Mouse (Mus musculus) forebrain, embryonic 12.5 days (tissue): Measurements from ENCODE around the gene Ccr10. TPM values are rescaled to one million over a fixed set of nuclear protein-coding genes. Genes with fewer than 3 reads are reported as not detected.

Source experiments
- ATAC-seq: fragments of 200-750 bp; cut with Nextera tagmentation; 2 replicates; pipeline ENCODE4 v1.8.0; 2017; ENCODE audit warnings: moderate TSS enrichment; ENCODE audit not compliant: low FRiP score
- H3K27ac ChIP-seq: fragments of 300-500 bp; sonication (generic); 2 replicates; pipeline ENCODE4 v1.5.1; 2016; ENCODE audit warnings: mild to moderate bottlenecking
- H3K27me3 ChIP-seq: fragments of 300-500 bp; sonication (generic); 2 replicates; pipeline ENCODE4 v1.6.1; 2016; ENCODE audit warnings: mild to moderate bottlenecking
- H3K36me3 ChIP-seq: fragments of 300-500 bp; sonication (generic); replicated peaks from 2 replicates; pipeline ENCODE4 v1.6.1; 2016; ENCODE audit warnings: mild to moderate bottlenecking
- H3K4me1 ChIP-seq: fragments of 300-500 bp; sonication (generic); 2 replicates; pipeline ENCODE4 v1.6.1; 2016
- H3K4me2 ChIP-seq: fragments of 300-500 bp; sonication (generic); 2 replicates; pipeline ENCODE4 v1.6.1; 2016; ENCODE audit warnings: mild to moderate bottlenecking, moderate library complexity
- H3K4me3 ChIP-seq: fragments of 300-500 bp; sonication (generic); replicated peaks from 2 replicates; pipeline ENCODE4 v1.5.1; 2016; ENCODE audit warnings: mild to moderate bottlenecking
- H3K9ac ChIP-seq: fragments of 300-500 bp; sonication (generic); 2 replicates; pipeline ENCODE4 v1.6.1; 2016; ENCODE audit warnings: mild to moderate bottlenecking
- H3K9me3 ChIP-seq: fragments of 300-500 bp; sonication (generic); 2 replicates; pipeline ENCODE4 v1.6.1; 2016
- WGBS: fragments of 180-500 bp; shearing (Covaris S2); methylation state at CpG from one replicate; pipeline ENCODE4 v1.1.7; 2016; 5-methylcytosine and 5-hydroxymethylcytosine counted together
- polyA plus RNA-seq: library from polyadenylated mRNA; unstranded; fragments of >200 nt; fragmentation: Nextera tagmentation; extraction: Ambion mirVana; gene quantifications from 2 replicates; pipeline ENCODE4 v1.2.1, GENCODE M21; 2016

Gene Ccr10
- polyA plus RNA-seq, 1 experiment from 2014 or later, result 0.10 TPM

- Histone ChIP-seq H3K9ac (no peak overlapping the region), H3K27me3 (peaks cover 38% of the 10 kb centered on the region), H3K36me3 (no peaks in the 10 kb centered on the region), H3K4me2 (peak overlapping the region; percentile 68; the same call in 1 of the 2 replicates), H3K9me3 (no peaks in the 10 kb centered on the region), H3K4me1 (peaks cover 14% of the 10 kb centered on the region), H3K4me3 (no peak overlapping the region), H3K27ac (0 out of 2 replicates have a peak overlapping the region, but pooled peaks have one; percentile 78)
- no peak for ATAC-seq
- WGBS, result 72% methylated on average over 6 of the region's 6 CpGs
Measured at GRCm38 (mm10) chr11:101155151-101155550, 20.1 kb downstream of the Ccr10 start.

- Histone ChIP-seq H3K27ac (no peak overlapping the region), H3K27me3 (peaks cover 38% of the 10 kb centered on the region), H3K9me3 (no peaks in the 10 kb centered on the region), H3K4me3 (no peak overlapping the region), H3K36me3 (no peaks in the 10 kb centered on the region), H3K4me2 (no peak overlapping the region), H3K9ac (no peak overlapping the region), H3K4me1 (peaks cover 16% of the 10 kb centered on the region)
- no peak for ATAC-seq
Measured at GRCm38 (mm10) chr11:101154648-101155047, 20.6 kb downstream of the Ccr10 start.

DNA sequence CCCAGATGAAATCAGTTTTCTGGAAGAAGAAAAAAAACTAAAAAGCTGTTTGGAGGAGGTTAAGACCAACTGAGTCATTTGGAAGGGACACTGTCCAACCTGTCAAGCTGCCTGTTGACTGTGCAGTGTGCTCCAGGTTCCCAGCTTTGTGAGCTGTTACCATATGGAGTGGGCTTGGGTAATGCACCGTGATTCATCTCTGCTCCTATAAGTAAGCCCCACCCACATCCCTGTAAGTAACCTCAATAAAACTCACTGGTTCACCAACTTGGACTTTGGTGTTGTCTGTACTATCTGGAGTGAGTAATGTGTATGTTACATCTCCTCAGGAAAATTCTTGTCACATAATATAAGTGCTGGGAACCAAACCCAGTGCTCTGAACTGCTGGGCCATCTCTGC, 22.4 kb downstream of the Ccr10 start:
- no peak overlapping the region for H3K9ac ChIP-seq
- 83% methylated on average over 1 of the region's 1 CpGs for WGBS
- H3K4me3 ChIP-seq, result no peak overlapping the region
- H3K27me3 ChIP-seq, result peaks cover 27% of the 10 kb centered on the region
- no peak for ATAC-seq
- H3K4me2 ChIP-seq, result no peak overlapping the region
- H3K4me1 ChIP-seq, result peaks cover 21% of the 10 kb centered on the region
- no peaks in the 10 kb centered on the region for H3K36me3 ChIP-seq
- H3K27ac ChIP-seq, result no peak overlapping the region
- no peaks in the 10 kb centered on the region for H3K9me3 ChIP-seq

- H3K9me3 ChIP-seq, result no peaks in the 10 kb centered on the region
- 49% methylated on average over 2 of the region's 2 CpGs for WGBS
- no peak for ATAC-seq
Measured at GRCm38 (mm10) chr11:101151063-101151462, 24.2 kb downstream of the Ccr10 start.

GRCm38 (mm10) chr11:101149178-101150105, 25.8 kb downstream of the Ccr10 start:
- H3K4me1 ChIP-seq, result peaks cover 15% of the 10 kb centered on the region
- H3K9me3 ChIP-seq, result no peaks in the 10 kb centered on the region
- H3K27me3 ChIP-seq, result no peaks in the 10 kb centered on the region
- no peaks in the 10 kb centered on the region for H3K36me3 ChIP-seq
- peak overlapping the region; percentile 43 for H3K27ac ChIP-seq
- WGBS, result 57% methylated on average over 9 of the region's 9 CpGs
- ATAC-seq, result no peak
- H3K9ac ChIP-seq, result no peak overlapping the region
- H3K4me2 ChIP-seq, result no peak overlapping the region
- H3K4me3 ChIP-seq, result no peak overlapping the region

More at GRCm38 (mm10) chr11:101151063-101151462, 24.2 kb downstream of the Ccr10 start:
- no peaks in the 10 kb centered on the region for H3K36me3 ChIP-seq
- no peak overlapping the region for H3K27ac ChIP-seq
- H3K4me3 ChIP-seq, result no peak overlapping the region
- H3K9ac ChIP-seq, result no peak overlapping the region
- peaks cover 25% of the 10 kb centered on the region for H3K4me1 ChIP-seq
- H3K4me2 ChIP-seq, result no peak overlapping the region
- H3K27me3 ChIP-seq, result peaks cover 15% of the 10 kb centered on the region

DNA sequence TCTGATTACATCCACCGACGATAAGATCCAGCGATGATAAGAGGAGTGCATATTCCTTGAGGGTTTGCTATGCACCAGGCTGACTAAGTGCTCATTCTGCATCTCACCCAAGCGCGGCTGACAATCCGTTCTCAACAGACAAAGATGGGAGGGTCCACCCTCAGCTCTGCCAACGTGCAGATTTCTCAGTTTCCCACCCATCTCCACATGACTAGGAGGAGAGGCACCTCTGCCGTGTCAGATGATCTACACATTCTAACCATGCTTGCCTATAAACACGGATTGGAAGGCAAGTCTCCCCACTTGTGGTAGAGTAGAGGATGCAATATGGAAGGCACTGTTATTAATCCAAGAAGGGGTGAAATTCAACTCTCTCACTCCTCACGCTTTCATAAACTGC, 26.5 kb downstream of the Ccr10 start:
- no peak overlapping the region for H3K9ac ChIP-seq
- H3K27me3 ChIP-seq, result no peaks in the 10 kb centered on the region
- WGBS, result 72% methylated on average over 10 of the region's 10 CpGs
- no peak for ATAC-seq
- H3K36me3 ChIP-seq, result no peaks in the 10 kb centered on the region
- no peak overlapping the region for H3K27ac ChIP-seq
- H3K4me1 ChIP-seq, result peaks cover 18% of the 10 kb centered on the region
- H3K4me2 ChIP-seq, result no peak overlapping the region
- no peak overlapping the region for H3K4me3 ChIP-seq
- H3K9me3 ChIP-seq, result no peaks in the 10 kb centered on the region

GRCm38 (mm10) chr11:101146377-101146776, 28.9 kb downstream of the Ccr10 start:
- Histone ChIP-seq H3K4me1 (peaks cover 23% of the 10 kb centered on the region), H3K9ac (no peak overlapping the region), H3K27ac (no peak overlapping the region), H3K4me3 (no peak overlapping the region), H3K9me3 (no peaks in the 10 kb centered on the region), H3K4me2 (no peak overlapping the region), H3K27me3 (no peaks in the 10 kb centered on the region), H3K36me3 (no peaks in the 10 kb centered on the region)
- WGBS, result 13% methylated on average over 10 of the region's 10 CpGs
- ATAC-seq, result peak; percentile 68

DNA sequence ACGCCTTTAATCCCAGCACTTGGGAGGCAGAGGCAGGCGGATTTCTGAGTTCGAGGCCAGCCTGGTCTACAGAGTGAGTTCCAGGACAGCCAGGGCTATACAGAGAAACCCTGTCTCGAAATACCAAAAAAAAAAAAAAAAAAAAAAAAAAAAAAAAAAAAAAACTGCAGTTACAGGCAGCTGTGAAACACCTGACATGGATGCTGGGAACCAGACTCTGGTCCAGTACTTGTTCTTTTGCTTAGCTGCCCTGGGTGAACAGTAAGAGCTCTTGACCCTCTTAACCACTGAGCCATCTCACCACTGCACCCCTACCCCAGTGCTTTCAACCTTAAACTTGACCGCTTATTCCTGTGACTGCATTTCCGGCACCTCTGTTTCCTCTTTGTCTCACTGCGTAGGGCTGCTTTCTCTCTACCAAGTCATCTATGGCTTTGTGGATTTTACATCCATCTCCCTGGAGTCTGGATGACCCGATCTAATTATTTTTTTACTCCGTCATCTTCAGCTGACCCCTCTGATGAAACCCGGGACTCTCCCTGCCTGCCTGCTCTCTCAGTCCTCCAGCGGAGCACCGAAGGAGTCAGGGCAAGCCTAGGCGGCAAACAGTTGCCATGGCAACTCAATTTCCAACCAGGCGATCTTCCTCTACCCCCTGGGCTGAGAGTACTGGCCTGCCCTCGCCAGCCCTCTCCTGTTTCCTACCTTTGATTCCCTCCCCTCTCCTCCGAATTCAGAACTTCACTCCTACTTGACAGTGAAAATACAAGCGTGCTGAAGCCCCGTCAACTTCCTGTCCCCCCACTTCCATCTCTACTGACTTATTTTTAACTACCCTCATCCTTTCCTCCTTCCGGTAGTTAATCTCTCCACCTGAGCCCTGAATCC, 31.7 kb downstream of the Ccr10 start:
- H3K4me2 ChIP-seq, result peak overlapping the region; percentile 52
- peak; percentile 83 for ATAC-seq

GRCm38 (mm10) chr11:101142215-101142967, 32.9 kb downstream of the Ccr10 start:
- Histone ChIP-seq H3K9ac (no peak overlapping the region), H3K9me3 (no peaks in the 10 kb centered on the region), H3K4me1 (peaks cover 41% of the 10 kb centered on the region), H3K27ac (no peak overlapping the region), H3K27me3 (no peaks in the 10 kb centered on the region), H3K4me3 (no peak overlapping the region), H3K4me2 (no peak overlapping the region), H3K36me3 (no peaks in the 10 kb centered on the region)
- WGBS, result 88% methylated on average over 10 of the region's 10 CpGs
- ATAC-seq, result no peak

More for the DNA sequence above, 31.7 kb downstream of the Ccr10 start:
- Histone ChIP-seq H3K4me1 (peaks cover 39% of the 10 kb centered on the region), H3K27me3 (no peaks in the 10 kb centered on the region), H3K4me3 (peak overlapping the region; percentile 28), H3K9me3 (no peaks in the 10 kb centered on the region), H3K27ac (peak overlapping the region; percentile 33), H3K36me3 (no peaks in the 10 kb centered on the region), H3K9ac (0 out of 2 replicates have a peak overlapping the region, but pooled peaks have one; percentile 38)
- WGBS, result 22% methylated on average over 18 of the region's 19 CpGs

DNA sequence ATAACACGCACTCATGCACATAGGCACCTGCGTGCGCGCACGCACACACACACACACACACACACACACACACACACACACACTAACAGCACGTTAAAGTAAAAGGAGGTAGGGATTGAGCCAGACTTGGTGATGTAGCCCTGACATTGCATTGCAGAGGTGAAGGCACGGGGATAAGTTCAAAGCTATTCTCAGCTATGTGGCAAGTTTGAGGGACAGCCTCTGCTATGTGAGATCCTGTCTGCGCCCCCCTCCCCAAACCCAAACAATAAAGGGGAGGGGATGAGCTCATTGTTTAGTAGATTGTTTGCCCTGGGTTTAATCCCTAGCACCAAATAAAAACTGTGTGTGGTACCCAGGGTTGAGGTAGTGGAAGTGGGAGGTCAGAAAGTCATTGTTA, 34.2 kb downstream of the Ccr10 start:
- Histone ChIP-seq H3K4me3 (no peak overlapping the region), H3K27ac (peak overlapping the region; percentile 71; the same call in 1 of the 2 replicates), H3K9me3 (no peaks in the 10 kb centered on the region), H3K4me1 (peaks cover 33% of the 10 kb centered on the region), H3K36me3 (no peaks in the 10 kb centered on the region), H3K9ac (no peak overlapping the region), H3K27me3 (no peaks in the 10 kb centered on the region), H3K4me2 (peak overlapping the region; percentile 50; the same call in 1 of the 2 replicates)
- no peak for ATAC-seq
- 77% methylated on average over 8 of the region's 8 CpGs for WGBS

DNA sequence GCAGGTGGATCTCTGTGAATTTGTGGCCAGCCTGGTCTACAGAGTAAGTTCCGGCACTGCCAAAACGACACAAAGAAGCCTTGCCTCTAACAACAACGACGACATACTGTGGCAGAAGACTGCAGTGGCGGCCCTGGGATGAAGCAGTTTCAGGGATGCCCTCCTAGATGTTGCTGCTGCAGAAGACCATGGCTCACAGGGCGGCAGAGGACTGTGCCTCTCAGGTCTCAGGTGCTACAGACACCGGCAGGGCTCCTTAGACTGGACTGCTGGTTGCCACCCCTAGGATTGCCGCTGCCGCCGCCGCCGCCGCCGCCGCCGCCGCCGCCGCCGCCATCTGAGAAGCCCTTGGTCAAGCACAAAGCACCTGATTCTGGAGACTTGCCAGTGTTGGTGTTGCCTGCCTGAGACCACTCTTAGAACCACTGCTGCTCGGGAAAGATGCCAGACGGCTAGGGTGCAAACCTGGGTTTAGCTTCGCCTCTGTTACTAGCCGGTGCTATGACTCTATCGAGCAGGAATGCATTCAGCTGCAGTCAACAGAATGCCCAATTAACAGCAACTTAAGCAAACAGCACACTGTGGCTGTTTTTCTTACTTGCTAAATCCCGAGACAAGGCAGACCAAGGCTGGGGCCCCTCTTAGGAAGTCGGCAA, 35.0 kb downstream of the Ccr10 start:
- Histone ChIP-seq H3K36me3 (no peaks in the 10 kb centered on the region), H3K9ac (peak overlapping the region; percentile 38; the same call in 1 of the 2 replicates), H3K4me3 (peak overlapping the region; percentile 28), H3K9me3 (no peaks in the 10 kb centered on the region), H3K27me3 (no peaks in the 10 kb centered on the region), H3K4me2 (peak overlapping the region; percentile 50), H3K27ac (peak overlapping the region; percentile 71), H3K4me1 (peaks cover 33% of the 10 kb centered on the region)
- ATAC-seq, result peak; percentile 53; the same call in 1 of the 2 replicates
- 41% methylated on average over 27 of the region's 27 CpGs for WGBS
